Mouse (Mus musculus) kidney, embryonic 16.5 days (tissue): ENCODE data around the gene Syt3. TPM values are rescaled to one million over a fixed set of nuclear protein-coding genes. Genes with fewer than 3 reads are reported as not detected.
A peak's percentile ranks its signal among the peaks of the same experiment; 100 is the strongest.

Experiments used
- ATAC-seq: fragments of 200-750 bp; cut with Nextera tagmentation; 2 replicates; pipeline ENCODE4 v1.8.0; 2017; ENCODE audit warnings: moderate TSS enrichment; ENCODE audit not compliant: low FRiP score, low TSS enrichment
- H3K27ac ChIP-seq: fragments of 300-500 bp; sonication (generic); 2 replicates; pipeline ENCODE4 v1.5.1; 2014; ENCODE audit warnings: low read length
- H3K27me3 ChIP-seq: fragments of 300-500 bp; sonication (generic); 2 replicates; pipeline ENCODE4 v1.6.1; 2014; ENCODE audit warnings: low read length, control low read depth, mixed read lengths; ENCODE audit not compliant: insufficient read depth
- H3K36me3 ChIP-seq: fragments of 300-500 bp; sonication (generic); 2 replicates; pipeline ENCODE4 v1.6.1; 2014; ENCODE audit warnings: low read length, control low read depth, mixed read lengths; ENCODE audit not compliant: insufficient read depth
- H3K4me1 ChIP-seq: fragments of 300-500 bp; sonication (generic); 2 replicates; pipeline ENCODE4 v1.6.1; 2014; ENCODE audit warnings: low read length, control low read depth, mixed read lengths; ENCODE audit not compliant: insufficient read depth
- H3K4me2 ChIP-seq: fragments of 300-500 bp; sonication (generic); replicated peaks from 2 replicates; pipeline ENCODE4 v1.6.1; 2014; ENCODE audit warnings: low read depth, low read length
- H3K4me3 ChIP-seq: fragments of 300-500 bp; sonication (generic); 2 replicates; pipeline ENCODE4 v1.5.1; 2014; ENCODE audit warnings: mild to moderate bottlenecking, low read length
- H3K9ac ChIP-seq: fragments of 300-500 bp; sonication (generic); replicated peaks from 2 replicates; pipeline ENCODE4 v1.6.1; 2014; ENCODE audit warnings: low read length
- H3K9me3 ChIP-seq: fragments of 300-500 bp; sonication (generic); 2 replicates; pipeline ENCODE4 v1.6.1; 2016; ENCODE audit warnings: low read length, control low read depth
- WGBS: fragments of 180-500 bp; shearing (Covaris S2); extraction: QIAGEN DNeasy Blood & Tissue Kit; methylation state at CpG from one replicate; pipeline ENCODE4 v1.1.7; 2014; 5-methylcytosine and 5-hydroxymethylcytosine counted together
- polyA plus RNA-seq: library from polyadenylated mRNA; unstranded; fragments of >200 nt; fragmentation: Nextera tagmentation; extraction: Ambion mirVana; gene quantifications from 2 replicates; pipeline ENCODE4 v1.2.1, GENCODE M21; 2015

The Syt3 gene
- polyA plus RNA-seq, 1 experiment from 2014 or later = 2.7 TPM

DNA sequence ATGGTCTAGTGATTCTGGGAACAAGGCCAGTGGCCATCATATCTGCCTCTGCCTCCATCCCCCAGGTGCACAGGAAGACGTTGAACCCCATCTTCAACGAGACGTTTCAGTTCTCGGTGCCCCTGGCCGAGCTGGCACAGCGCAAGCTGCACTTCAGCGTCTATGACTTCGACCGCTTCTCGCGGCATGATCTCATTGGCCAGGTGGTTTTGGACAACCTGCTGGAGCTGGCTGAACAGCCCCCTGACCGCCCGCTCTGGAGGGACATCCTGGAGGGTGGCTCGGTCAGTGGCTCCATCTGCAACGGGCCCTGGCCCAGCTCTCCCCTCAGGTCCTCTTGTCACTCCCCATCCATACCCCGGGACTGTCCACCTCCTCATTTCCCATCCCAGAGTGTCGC lies 9.4 kb downstream of the Syt3 start:
- Histone ChIP-seq H3K36me3 (no peaks in the 10 kb centered on the region), H3K27ac (no peak overlapping the region), H3K4me3 (no peak overlapping the region), H3K9me3 (no peaks in the 10 kb centered on the region), H3K4me2 (no peak overlapping the region), H3K4me1 (no peaks in the 10 kb centered on the region), H3K9ac (no peak overlapping the region), H3K27me3 (no peaks in the 10 kb centered on the region)
- 92% methylated on average over 17 of the region's 17 CpGs for WGBS
- ATAC-seq = no peak

DNA sequence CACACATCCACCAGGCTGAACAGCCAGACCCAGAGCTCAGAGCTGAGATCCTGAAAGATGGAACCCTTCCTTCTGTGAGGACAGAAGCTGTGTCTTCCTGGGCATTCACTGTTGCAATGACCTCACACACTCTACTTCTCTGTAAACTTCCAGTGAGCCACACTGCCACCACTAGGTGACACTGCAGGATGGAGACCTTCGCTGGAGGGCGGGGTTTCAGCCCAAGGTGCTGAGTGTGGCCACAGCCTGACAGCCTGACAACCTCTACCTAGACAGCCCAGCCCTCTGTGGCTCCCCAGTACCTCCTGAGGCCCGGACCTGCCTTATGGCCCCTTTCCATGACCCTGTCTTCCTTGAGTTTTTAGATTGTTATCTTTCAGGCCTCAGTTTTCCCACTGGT lies 14.7 kb downstream of the Syt3 start:
- H3K9me3 ChIP-seq = no peaks in the 10 kb centered on the region
- no peak overlapping the region for H3K9ac ChIP-seq
- no peak for ATAC-seq
- no peak overlapping the region for H3K4me3 ChIP-seq
- no peaks in the 10 kb centered on the region for H3K36me3 ChIP-seq
- 4% methylated on average over 3 of the region's 3 CpGs for WGBS
- peaks cover 4% of the 10 kb centered on the region; the same call in 1 of the 2 replicates for H3K27me3 ChIP-seq
- no peaks in the 10 kb centered on the region for H3K4me1 ChIP-seq
- no peak overlapping the region for H3K27ac ChIP-seq
- H3K4me2 ChIP-seq = no peak overlapping the region

DNA sequence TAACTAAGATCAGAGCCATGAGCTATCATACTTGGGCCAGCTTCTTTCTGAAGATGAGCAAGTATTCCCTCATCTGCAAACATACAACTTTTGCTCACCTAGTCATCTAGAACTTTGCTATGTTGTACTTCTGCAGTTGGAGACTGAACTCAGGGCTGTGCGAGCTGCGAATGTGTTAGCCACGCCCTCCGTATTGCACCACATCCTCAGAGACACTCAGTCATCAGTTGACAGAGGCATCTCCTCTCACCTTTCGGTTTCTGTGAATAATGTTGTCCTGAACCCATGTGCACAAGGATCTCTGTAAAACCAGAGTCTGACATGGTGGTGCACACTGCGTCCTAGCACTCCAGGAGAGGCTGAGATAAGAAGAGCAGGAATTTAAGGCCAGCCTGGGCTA lies 17.8 kb downstream of the Syt3 start:
- Histone ChIP-seq H3K9me3 (no peaks in the 10 kb centered on the region), H3K27me3 (peaks cover 4% of the 10 kb centered on the region; the same call in 1 of the 2 replicates), H3K27ac (no peak overlapping the region), H3K4me2 (no peak overlapping the region), H3K36me3 (no peaks in the 10 kb centered on the region), H3K9ac (no peak overlapping the region), H3K4me1 (peaks cover 4% of the 10 kb centered on the region; the same call in 1 of the 2 replicates), H3K4me3 (no peak overlapping the region)
- ATAC-seq = no peak
- 80% methylated on average over 6 of the region's 6 CpGs for WGBS

DNA sequence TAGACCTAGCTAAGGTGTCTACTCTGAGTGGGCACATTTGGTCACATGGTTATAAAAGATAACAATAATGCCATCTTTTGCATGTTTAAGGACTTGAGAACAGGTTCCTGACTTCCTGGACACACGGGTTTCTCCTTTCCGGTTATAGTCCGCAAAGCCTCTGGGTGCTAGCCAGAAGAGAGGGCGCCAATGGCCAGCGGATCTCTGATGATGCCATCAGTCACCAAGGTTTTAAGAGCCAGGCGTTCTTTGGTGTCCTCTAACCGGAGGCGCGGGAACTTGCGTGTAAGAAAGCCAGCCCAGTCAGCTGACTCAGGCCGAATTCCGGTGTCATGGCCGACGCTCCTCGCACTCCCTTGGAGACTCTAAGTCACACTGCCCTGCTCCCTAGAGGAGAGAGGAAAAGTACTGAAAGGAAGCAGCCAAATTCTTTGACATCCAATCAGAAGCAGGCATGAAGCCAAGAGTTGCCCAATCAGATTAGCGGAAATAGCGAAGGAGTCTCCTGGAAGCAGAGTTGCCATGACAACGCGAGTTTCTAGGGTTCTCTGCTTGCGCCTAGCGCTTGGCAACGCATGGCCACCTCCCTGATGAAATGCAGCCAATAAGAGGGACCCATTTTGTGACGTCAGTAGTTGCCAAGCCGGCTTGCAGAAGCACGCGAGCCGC lies 21.6 kb downstream of the Syt3 start:
- peak overlapping the region; percentile 42 for H3K4me3 ChIP-seq
- H3K36me3 ChIP-seq = no peaks in the 10 kb centered on the region
- peaks cover 4% of the 10 kb centered on the region; the same call in 1 of the 2 replicates for H3K4me1 ChIP-seq
- peak; percentile 96 for ATAC-seq
- peaks cover 4% of the 10 kb centered on the region for H3K27me3 ChIP-seq
- H3K4me2 ChIP-seq = peak overlapping the region; percentile 57
- H3K27ac ChIP-seq = peak overlapping the region; percentile 65
- no peaks in the 10 kb centered on the region for H3K9me3 ChIP-seq
- 1% methylated on average over 27 of the region's 27 CpGs for WGBS
- peak overlapping the region; percentile 57 for H3K9ac ChIP-seq

DNA sequence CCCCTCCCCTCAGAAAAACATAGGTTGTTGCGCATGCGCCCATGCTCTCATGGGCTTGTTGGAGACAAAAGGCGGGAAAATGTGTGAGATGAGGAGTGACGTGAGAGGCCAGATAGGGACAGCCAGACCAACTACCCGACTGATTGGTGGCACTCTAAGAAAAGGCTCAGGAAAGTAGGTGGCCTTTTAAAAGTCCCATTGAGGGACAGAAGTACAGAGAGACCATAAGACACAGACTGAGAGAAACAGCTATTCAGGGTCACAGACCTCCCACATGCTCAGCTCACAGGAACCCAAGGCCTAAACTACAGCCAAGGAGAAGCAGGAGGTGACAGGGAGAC lies 22.1 kb downstream of the Syt3 start:
- peaks cover 4% of the 10 kb centered on the region; the same call in 1 of the 2 replicates for H3K4me1 ChIP-seq
- peak overlapping the region; percentile 42; the same call in 1 of the 2 replicates for H3K4me3 ChIP-seq
- H3K27ac ChIP-seq = no peak overlapping the region
- 2% methylated on average over 5 of the region's 5 CpGs for WGBS
- no peaks in the 10 kb centered on the region for H3K9me3 ChIP-seq
- H3K27me3 ChIP-seq = peaks cover 4% of the 10 kb centered on the region
- no peak overlapping the region for H3K4me2 ChIP-seq
- ATAC-seq = peak; percentile 49; the same call in 1 of the 2 replicates
- no peak overlapping the region for H3K9ac ChIP-seq
- no peaks in the 10 kb centered on the region for H3K36me3 ChIP-seq

DNA sequence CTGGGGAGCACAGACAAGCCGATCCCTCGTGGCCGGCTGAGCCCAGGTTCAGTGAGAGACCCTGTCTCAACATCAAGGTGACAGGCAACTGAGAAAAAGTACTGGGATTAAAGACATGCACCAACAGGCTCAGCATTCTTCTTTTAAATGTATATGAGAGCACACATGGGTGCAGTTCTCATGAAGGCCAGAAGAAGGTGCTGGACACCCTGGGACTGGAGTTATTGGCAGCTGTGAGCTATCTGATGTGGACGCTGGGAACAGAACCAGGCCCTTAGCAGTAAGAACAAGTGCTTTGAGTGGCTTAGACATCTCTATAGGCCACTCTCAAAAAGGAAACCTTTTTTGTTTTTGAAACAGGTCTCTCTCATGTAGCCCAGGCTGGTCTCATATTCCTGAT lies 27.2 kb downstream of the Syt3 start:
- Histone ChIP-seq H3K9ac (no peak overlapping the region), H3K36me3 (no peaks in the 10 kb centered on the region), H3K9me3 (no peaks in the 10 kb centered on the region), H3K4me2 (no peak overlapping the region), H3K4me1 (no peaks in the 10 kb centered on the region), H3K27ac (no peak overlapping the region), H3K4me3 (no peak overlapping the region), H3K27me3 (no peaks in the 10 kb centered on the region; the same call in 1 of the 2 replicates)
- WGBS = 83% methylated on average over 4 of the region's 4 CpGs
- ATAC-seq = no peak

DNA sequence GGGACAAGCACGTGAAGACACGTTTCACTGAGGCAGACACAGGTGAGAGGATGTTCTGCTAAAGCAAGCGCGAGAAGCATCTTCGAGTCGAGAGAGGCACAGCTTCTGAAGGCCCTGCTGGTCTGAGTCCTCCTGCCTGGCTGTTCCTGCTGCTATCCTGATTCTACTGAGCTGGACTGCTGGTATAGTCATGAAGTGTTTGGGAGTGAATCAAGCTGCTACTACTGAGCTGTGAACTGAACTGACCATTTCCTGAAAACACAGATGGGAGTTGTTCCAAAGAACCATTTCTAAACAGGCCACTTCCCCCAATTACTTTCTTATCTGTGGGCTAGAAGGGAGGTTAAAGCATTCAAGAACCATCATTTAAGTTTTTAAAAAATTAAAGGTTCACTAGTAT lies 29.4 kb downstream of the Syt3 start:
- no peak overlapping the region for H3K4me3 ChIP-seq
- no peak for ATAC-seq
- H3K4me2 ChIP-seq = no peak overlapping the region
- no peak overlapping the region for H3K9ac ChIP-seq
- H3K27ac ChIP-seq = no peak overlapping the region
- H3K36me3 ChIP-seq = no peaks in the 10 kb centered on the region
- no peaks in the 10 kb centered on the region for H3K27me3 ChIP-seq
- no peaks in the 10 kb centered on the region for H3K9me3 ChIP-seq
- WGBS = 82% methylated on average over 6 of the region's 6 CpGs
- H3K4me1 ChIP-seq = no peaks in the 10 kb centered on the region

DNA sequence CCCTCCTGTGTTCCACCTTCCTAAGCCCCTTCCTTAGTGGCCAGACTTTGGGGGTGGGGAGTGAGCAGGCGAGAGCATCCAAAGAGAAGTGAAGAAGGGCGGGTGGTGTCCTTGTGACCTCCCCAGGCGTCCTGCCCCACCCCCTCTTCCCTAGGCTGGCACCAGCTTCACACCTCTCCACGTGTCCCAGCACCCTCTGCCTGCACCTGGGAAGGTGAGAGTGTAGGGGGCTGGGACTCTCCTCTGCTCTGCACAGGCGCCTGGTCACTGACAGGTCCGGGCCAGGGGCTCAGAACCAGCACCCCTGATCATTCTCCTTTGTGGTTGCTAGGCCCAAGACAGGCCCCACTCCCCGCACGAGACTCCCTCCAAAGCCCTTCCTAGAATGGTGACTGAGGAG lies 43.8 kb downstream of the Syt3 start:
- H3K4me2 ChIP-seq = peak overlapping the region; percentile 92; the same call in 1 of the 2 replicates
- H3K27ac ChIP-seq = no peak overlapping the region
- H3K4me3 ChIP-seq = peak overlapping the region; percentile 54; the same call in 1 of the 2 replicates
- no peak overlapping the region for H3K9ac ChIP-seq
- ATAC-seq = 0 out of 2 replicates have a peak, but pooled peaks have one; percentile 17
- no peaks in the 10 kb centered on the region for H3K36me3 ChIP-seq
- peaks cover 49% of the 10 kb centered on the region for H3K27me3 ChIP-seq
- H3K9me3 ChIP-seq = no peaks in the 10 kb centered on the region
- H3K4me1 ChIP-seq = peaks cover 13% of the 10 kb centered on the region
- WGBS = 22% methylated on average over 8 of the region's 8 CpGs

DNA sequence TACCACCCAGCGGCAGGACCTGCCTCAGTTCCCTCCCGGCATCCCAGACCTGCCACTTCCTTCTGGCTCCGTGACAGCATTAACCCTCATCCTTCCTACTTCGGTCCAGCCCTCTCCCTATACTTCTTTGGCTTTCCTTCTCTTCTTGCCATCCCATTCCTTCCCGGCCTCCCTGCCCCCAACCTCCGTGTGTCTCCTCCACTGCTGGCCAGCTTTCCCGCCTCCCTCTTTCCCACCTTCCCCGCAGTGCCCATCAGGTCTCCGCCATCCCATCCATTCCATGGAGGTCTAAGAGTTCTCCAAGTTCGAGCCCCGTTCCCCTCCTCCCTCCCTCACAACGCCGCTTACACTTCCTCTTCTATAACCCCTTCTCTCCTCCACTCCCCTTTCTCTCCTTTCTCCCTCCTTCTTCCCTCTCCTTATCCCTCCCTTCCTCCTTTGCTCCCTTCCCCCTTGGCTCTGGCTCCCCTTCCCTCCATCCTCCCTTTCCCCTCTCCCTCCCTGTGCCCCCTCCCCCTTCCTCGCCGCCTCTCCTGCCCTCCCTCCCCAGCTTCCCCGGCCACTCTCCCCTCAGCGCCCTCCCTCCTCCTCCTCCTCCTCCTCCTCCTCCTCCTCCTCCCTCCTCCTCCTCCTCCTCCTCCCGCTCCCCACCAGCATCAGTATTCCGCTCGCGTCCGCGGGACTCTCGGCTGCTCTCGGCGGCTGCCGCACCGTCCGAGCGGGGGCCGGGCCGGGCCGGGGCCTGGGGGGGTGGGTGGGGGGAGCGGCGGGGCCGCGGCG lies 44.5 kb downstream of the Syt3 start:
- Histone ChIP-seq H3K9me3 (no peaks in the 10 kb centered on the region), H3K27ac (no peak overlapping the region), H3K4me2 (peak overlapping the region; percentile 92), H3K27me3 (peaks cover 49% of the 10 kb centered on the region), H3K4me1 (peaks cover 13% of the 10 kb centered on the region), H3K36me3 (no peaks in the 10 kb centered on the region), H3K4me3 (peak overlapping the region; percentile 54), H3K9ac (peak overlapping the region; percentile 54; the same call in 1 of the 2 replicates)
- 0 out of 2 replicates have a peak, but pooled peaks have one; percentile 21 for ATAC-seq
- 0% methylated on average over 15 of the region's 38 CpGs for WGBS
